17 mouse cellular contexts compared by ENCODE assay signal in genomic region chr4:114408298-114408697, GRCm38 (mm10). TPM values are rescaled to one million over a fixed set of nuclear protein-coding genes. Genes with fewer than 3 reads are reported as not detected.
DNase-seq lines count a peak whose midpoint lies in the region; ATAC-seq lines count a peak whose summit lies in the region.
"Had no signal": no experiment of that assay in that cellular context is flagged by ENCODE, and none has a peak within 500 bp of the region (broad histone marks: within the 10 kb centered on the region; RNA-seq: fewer than 3 reads in every experiment).

No protein-coding gene starts in this region.

- no peak overlapping the region for H3K9ac ChIP-seq in heart, embryonic 16.5 days (ENCODE audit: low read length)
- no peak overlapping the region for H3K9ac ChIP-seq in heart, embryonic 12.5 days
- no peak overlapping the region for H3K9ac ChIP-seq in lung, embryonic 15.5 days
- no peak overlapping the region for H3K9ac ChIP-seq in kidney, embryonic 15.5 days
- no peak overlapping the region for H3K9ac ChIP-seq in liver, embryonic 11.5 days (ENCODE audit: low read depth, low read length)
- H3K9ac ChIP-seq: forebrain, embryonic 15.5 days; liver, embryonic 14.5 days; stomach, embryonic 15.5 days had no signal

- H3K4me1 ChIP-seq in heart, embryonic 16.5 days (ENCODE audit: control insufficient read depth, insufficient read depth, low read length): peaks cover 34% of the 10 kb centered on the region
- H3K4me1 ChIP-seq in heart, embryonic 12.5 days (replicated peaks): peaks cover 31% of the 10 kb centered on the region
- peaks cover 27% of the 10 kb centered on the region for H3K4me1 ChIP-seq in lung, embryonic 15.5 days
- H3K4me1 ChIP-seq in kidney, embryonic 15.5 days: peaks cover 59% of the 10 kb centered on the region
- 0 out of 2 replicates have a peak, but pooled peaks cover 2% of the 10 kb centered on the region for H3K4me1 ChIP-seq in liver, embryonic 11.5 days (replicated peaks; ENCODE audit: control insufficient read depth, insufficient read depth, low read length)

- no peak overlapping the region for H3K27ac ChIP-seq in heart, embryonic 16.5 days (ENCODE audit: low read length)
- H3K27ac ChIP-seq in heart, embryonic 12.5 days (ENCODE audit: poor library complexity, severe bottlenecking): no peak overlapping the region
- H3K27ac ChIP-seq in lung, embryonic 15.5 days: no peak overlapping the region
- peak overlapping the region; percentile 76; the same call in 1 of the 2 replicates for H3K27ac ChIP-seq in kidney, embryonic 15.5 days
- no peak overlapping the region for H3K27ac ChIP-seq in liver, embryonic 11.5 days (ENCODE audit: low read depth, low read length)
- H3K27ac ChIP-seq: forebrain, embryonic 15.5 days; liver, embryonic 14.5 days; stomach, embryonic 15.5 days had no signal

- H3K9me3 ChIP-seq in heart, embryonic 16.5 days (replicated peaks; ENCODE audit: control insufficient read depth, low read length): no peaks in the 10 kb centered on the region
- no peaks in the 10 kb centered on the region for H3K9me3 ChIP-seq in heart, embryonic 12.5 days (replicated peaks)
- H3K9me3 ChIP-seq in lung, embryonic 15.5 days: no peaks in the 10 kb centered on the region
- no peaks in the 10 kb centered on the region for H3K9me3 ChIP-seq in kidney, embryonic 15.5 days (replicated peaks)
- H3K9me3 ChIP-seq in liver, embryonic 11.5 days (ENCODE audit: control insufficient read depth, low read length): no peaks in the 10 kb centered on the region
- H3K9me3 ChIP-seq: forebrain, embryonic 15.5 days; stomach, embryonic 15.5 days had no signal

- H3K27me3 ChIP-seq in heart, embryonic 16.5 days (ENCODE audit: control insufficient read depth, insufficient read depth, low read length): peaks cover 61% of the 10 kb centered on the region
- H3K27me3 ChIP-seq in heart, embryonic 12.5 days (replicated peaks): peaks cover 86% of the 10 kb centered on the region
- peaks cover 27% of the 10 kb centered on the region for H3K27me3 ChIP-seq in lung, embryonic 15.5 days
- H3K27me3 ChIP-seq in kidney, embryonic 15.5 days: peaks cover 42% of the 10 kb centered on the region
- peaks cover 38% of the 10 kb centered on the region for H3K27me3 ChIP-seq in liver, embryonic 11.5 days (replicated peaks; ENCODE audit: control insufficient read depth, insufficient read depth, low read length)

- no peaks in the 10 kb centered on the region for H3K36me3 ChIP-seq in heart, embryonic 16.5 days (ENCODE audit: control insufficient read depth, insufficient read depth)
- no peaks in the 10 kb centered on the region for H3K36me3 ChIP-seq in heart, embryonic 12.5 days
- H3K36me3 ChIP-seq in lung, embryonic 15.5 days: 0 out of 2 replicates have a peak, but pooled peaks cover 2% of the 10 kb centered on the region
- no peaks in the 10 kb centered on the region for H3K36me3 ChIP-seq in kidney, embryonic 15.5 days
- H3K36me3 ChIP-seq in liver, embryonic 11.5 days (ENCODE audit: control insufficient read depth, insufficient read depth, low read length): no peaks in the 10 kb centered on the region
- H3K36me3 ChIP-seq: forebrain, embryonic 15.5 days; stomach, embryonic 15.5 days had no signal

- 89% methylated on average over 2 of the region's 2 CpGs for WGBS in heart, embryonic 16.5 days
- 86% methylated on average over 2 of the region's 2 CpGs for WGBS in heart, embryonic 12.5 days
- 95% methylated on average over 2 of the region's 2 CpGs for WGBS in lung, embryonic 15.5 days
- 73% methylated on average over 2 of the region's 2 CpGs for WGBS in kidney, embryonic 15.5 days
- 68% methylated on average over 2 of the region's 2 CpGs for WGBS in liver, embryonic 11.5 days

- no peak for ATAC-seq in heart, embryonic 16.5 days (replicated peaks; ENCODE audit: extremely low read depth, insufficient read depth, low FRiP score)
- ATAC-seq in heart, embryonic 12.5 days (ENCODE audit: insufficient number of reproducible peaks, low FRiP score): no peak
- no peak for ATAC-seq in lung, embryonic 15.5 days (ENCODE audit: borderline replicate concordance, extremely low read depth, low FRiP score, low TSS enrichment)
- no peak for ATAC-seq in kidney, embryonic 15.5 days (replicated peaks; ENCODE audit: low FRiP score)
- ATAC-seq in liver, embryonic 11.5 days (replicated peaks; ENCODE audit: low FRiP score): no peak
- ATAC-seq: activated CD4-positive, CD25-positive, alpha-beta regulatory T cell, adult 4 months; CD4-positive, CD25-positive, alpha-beta regulatory T cell, adult 4 months; forebrain, embryonic 15.5 days; inflammation-experienced regulatory T-cells, adult 6 months had no signal

- peak overlapping the region; percentile 99 for H3K4me2 ChIP-seq in heart, embryonic 16.5 days (ENCODE audit: low read depth, low read length)
- no peak overlapping the region for H3K4me2 ChIP-seq in heart, embryonic 12.5 days
- H3K4me2 ChIP-seq in lung, embryonic 15.5 days: peak overlapping the region; percentile 97
- peak overlapping the region; percentile 97 for H3K4me2 ChIP-seq in kidney, embryonic 15.5 days
- H3K4me2 ChIP-seq in liver, embryonic 11.5 days: no peak overlapping the region
- H3K4me2 ChIP-seq: forebrain, embryonic 15.5 days; stomach, embryonic 15.5 days had no signal

- DNase-seq in lung, postnatal 10 days: no peak
- DNase-seq in B cell, adult 2 months: peak; percentile 23 to 38
- DNase-seq in liver, embryonic 11.5 days (ENCODE audit: low spot score): no peak
- DNase-seq in embryo, embryonic 10 days (ENCODE audit: low spot score): no peak
- DNase-seq: cerebellum, postnatal 25 days; right cerebral cortex, postnatal 25 days had no signal

- no peak overlapping the region for H3K4me3 ChIP-seq in heart, embryonic 16.5 days (ENCODE audit: low read length)
- H3K4me3 ChIP-seq in heart, embryonic 12.5 days: no peak overlapping the region
- peak overlapping the region; percentile 86 for H3K4me3 ChIP-seq in lung, embryonic 15.5 days
- H3K4me3 ChIP-seq in kidney, embryonic 15.5 days (replicated peaks): peak overlapping the region; percentile 83
- H3K4me3 ChIP-seq in liver, embryonic 11.5 days (ENCODE audit: low read depth, low read length): no peak overlapping the region
- H3K4me3 ChIP-seq: forebrain, embryonic 15.5 days; myocyte; stomach, embryonic 15.5 days had no signal

RNA-seq across cellular contexts. Expression of gene Trabd2b, which starts 1.8 kb away (rescaled TPM):
- polyA plus RNA-seq in heart, embryonic 16.5 days (2015; fragmentation: Nextera tagmentation; extraction: Ambion mirVana): 2.8 and 3.4 TPM in 2 replicates
- 1.1 and 1.5 TPM in 2 replicates for polyA plus RNA-seq in heart, embryonic 12.5 days (2016; fragmentation: Nextera tagmentation; extraction: Ambion mirVana)
- polyA plus RNA-seq in lung, embryonic 15.5 days (2015; fragmentation: Nextera tagmentation; extraction: Ambion mirVana): 4.4 and 5.1 TPM in 2 replicates
- 4.9 TPM in 2 replicates for polyA plus RNA-seq in kidney, embryonic 15.5 days (2015; fragmentation: Nextera tagmentation; extraction: Ambion mirVana)
- polyA plus RNA-seq in liver, embryonic 11.5 days (2014; fragmentation: Nextera tagmentation; extraction: Ambion mirVana): 1.1 and 1.3 TPM in 2 replicates
- polyA plus RNA-seq: activated CD4-positive, CD25-positive, alpha-beta regulatory T cell, adult 4 months; CD4-positive, CD25-positive, alpha-beta regulatory T cell, adult 4 months; inflammation-experienced regulatory T-cells, adult 6 months had no signal

Comparison
In these comparisons a context has a peak if more than half of its experiments do, and no peak if none do; other contexts are left out.
1. H3K4me2 ChIP-seq: peak in heart, embryonic 16.5 days (single experiment), lung, embryonic 15.5 days (single experiment) and kidney, embryonic 15.5 days (single experiment); none in heart, embryonic 12.5 days (single experiment) and liver, embryonic 11.5 days (single experiment).
2. H3K4me3 ChIP-seq: peak in lung, embryonic 15.5 days (single experiment) and kidney, embryonic 15.5 days (single experiment); none in heart, embryonic 16.5 days (single experiment), heart, embryonic 12.5 days (single experiment) and liver, embryonic 11.5 days (single experiment).
3. DNase-seq: peak in B cell, adult 2 months (2 of 2); none in lung, postnatal 10 days (single experiment), liver, embryonic 11.5 days (single experiment) and embryo, embryonic 10 days (single experiment).